Mouse (Mus musculus) adrenal gland, adult (tissue): ENCODE data around the gene Sfxn2.

ENCODE experiments used
- DNase-seq, 2 experiments: peaks; one replicate each; pipeline ENCODE4 v3.0.0; 2022 to 2023; ENCODE audit warnings: low spot score in 1 of 2; ENCODE audit not compliant: inconsistent age in 2 of 2

The Sfxn2 gene

GRCm38 (mm10) chr19:46572951-46573937 is at the start of gene Sfxn2, which contains the start of gene Arl3:
Sfxn2 (plus strand) TSS chr19:46573365.
Arl3 (minus strand) TSS chr19:46573198.
- peak; percentile 96 to 97 for DNase-seq

GRCm38 (mm10) chr19:46523480-46524151 is 49.5 kb upstream of the Sfxn2 start:
- peak; percentile 83 to 85 for DNase-seq

DNA sequence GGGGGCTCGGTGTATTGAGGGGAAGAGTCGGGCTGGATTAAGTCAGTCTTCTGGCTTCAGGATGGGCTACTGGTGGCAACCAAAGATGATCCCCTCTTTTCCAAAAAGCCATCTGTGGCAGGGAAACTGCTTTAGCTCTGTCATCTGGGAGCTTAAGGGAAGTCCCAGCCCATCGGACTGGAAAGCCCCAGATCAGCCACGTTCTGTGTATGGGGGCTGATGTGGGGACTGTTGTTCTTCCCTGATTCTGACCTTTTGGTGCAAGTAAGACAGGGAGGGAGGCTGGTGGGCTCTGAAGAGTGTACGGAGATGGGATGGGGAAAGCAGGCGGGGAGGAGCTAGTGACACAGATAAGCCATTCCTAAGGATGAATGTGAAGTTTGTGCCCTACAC is 49.0 kb upstream of the Sfxn2 start:
- no peak for DNase-seq

DNA sequence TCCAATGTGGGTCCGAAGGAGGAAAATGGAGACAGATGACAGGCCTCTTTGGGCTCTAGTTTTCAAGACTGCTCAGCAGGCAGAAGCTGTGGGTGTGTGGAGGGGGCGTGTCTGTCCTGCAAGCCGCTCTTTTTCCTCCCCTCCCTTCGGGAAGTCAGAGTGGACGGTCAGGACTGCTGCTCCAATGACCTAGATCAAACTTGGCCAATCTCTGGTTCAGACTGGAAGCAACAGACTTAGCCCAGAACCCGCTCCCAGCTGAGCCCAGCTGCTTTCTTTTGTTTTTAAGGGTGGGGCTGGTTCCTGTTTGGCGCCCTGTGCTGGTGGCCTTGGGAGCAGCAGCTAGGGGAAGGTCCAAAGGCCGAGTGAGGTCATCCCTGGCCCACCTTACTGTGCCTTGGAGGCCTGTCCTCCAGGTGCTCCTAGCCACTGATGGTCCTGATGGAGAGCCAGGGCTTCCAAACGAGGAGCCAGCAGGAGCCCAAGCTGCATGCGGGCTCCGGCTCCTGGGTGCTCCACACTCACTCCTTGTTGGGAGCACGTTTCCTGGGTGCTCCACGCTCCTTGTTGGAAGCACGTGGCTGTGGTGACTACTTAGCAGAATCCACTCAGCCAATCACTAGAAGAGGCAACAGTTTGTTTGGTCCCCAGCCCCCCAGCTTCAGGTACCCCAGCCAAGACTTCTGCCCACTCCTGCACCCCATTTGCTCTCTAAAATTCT is 48.4 kb upstream of the Sfxn2 start:
- DNase-seq, result peak; percentile 78 to 87

GRCm38 (mm10) chr19:46525691-46526631 is 47.2 kb upstream of the Sfxn2 start:
- DNase-seq, result peak; percentile 45 to 68

DNA sequence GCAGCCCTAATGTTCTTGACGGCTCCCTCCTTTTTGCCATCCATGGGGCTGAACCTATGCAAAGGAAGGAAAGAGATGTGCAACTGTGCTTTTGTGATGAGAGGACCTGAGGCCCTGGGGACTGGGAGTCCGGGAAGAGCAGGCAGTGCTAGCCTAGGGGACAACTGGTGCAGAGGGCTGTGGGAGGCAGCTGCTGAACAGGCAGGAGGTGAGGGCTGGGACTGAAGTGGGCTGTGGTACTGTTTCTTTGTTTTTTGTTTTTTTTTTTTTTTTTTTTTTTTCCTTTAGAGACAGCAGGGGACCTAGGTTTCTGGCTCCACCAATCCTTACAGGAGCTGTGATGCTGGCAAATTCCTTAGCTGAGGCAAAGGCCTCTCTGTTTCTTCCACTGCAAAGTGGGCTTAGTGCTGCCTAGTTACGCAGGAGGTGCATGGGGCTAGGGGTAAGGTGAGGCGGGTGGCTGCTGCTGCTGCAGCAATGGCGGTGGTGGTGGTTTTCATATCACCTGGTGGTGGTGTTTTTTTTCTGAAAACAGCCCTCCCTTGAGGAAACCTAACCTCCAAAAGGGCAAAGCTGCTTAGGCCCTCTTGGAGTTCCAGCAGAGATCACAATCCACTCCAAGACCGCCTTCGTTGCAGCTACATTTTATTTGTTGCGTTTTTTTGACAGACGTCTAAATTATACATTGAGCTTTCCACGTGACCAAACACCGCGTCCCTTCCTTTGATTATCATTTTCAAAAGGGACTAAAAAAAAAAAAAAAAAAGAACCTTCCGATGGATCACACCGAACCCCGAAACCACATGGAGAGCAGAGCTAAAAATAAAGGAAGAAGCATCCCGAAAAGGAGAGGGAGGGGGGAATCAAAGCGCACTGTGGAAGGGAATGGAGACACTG is 45.3 kb upstream of the Sfxn2 start:
- DNase-seq, result peak in 1 of 2 experiments; percentile 15

GRCm38 (mm10) chr19:46528529-46529213 is 44.5 kb upstream of the Sfxn2 start:
- DNase-seq, result peak; percentile 86 to 95

DNA sequence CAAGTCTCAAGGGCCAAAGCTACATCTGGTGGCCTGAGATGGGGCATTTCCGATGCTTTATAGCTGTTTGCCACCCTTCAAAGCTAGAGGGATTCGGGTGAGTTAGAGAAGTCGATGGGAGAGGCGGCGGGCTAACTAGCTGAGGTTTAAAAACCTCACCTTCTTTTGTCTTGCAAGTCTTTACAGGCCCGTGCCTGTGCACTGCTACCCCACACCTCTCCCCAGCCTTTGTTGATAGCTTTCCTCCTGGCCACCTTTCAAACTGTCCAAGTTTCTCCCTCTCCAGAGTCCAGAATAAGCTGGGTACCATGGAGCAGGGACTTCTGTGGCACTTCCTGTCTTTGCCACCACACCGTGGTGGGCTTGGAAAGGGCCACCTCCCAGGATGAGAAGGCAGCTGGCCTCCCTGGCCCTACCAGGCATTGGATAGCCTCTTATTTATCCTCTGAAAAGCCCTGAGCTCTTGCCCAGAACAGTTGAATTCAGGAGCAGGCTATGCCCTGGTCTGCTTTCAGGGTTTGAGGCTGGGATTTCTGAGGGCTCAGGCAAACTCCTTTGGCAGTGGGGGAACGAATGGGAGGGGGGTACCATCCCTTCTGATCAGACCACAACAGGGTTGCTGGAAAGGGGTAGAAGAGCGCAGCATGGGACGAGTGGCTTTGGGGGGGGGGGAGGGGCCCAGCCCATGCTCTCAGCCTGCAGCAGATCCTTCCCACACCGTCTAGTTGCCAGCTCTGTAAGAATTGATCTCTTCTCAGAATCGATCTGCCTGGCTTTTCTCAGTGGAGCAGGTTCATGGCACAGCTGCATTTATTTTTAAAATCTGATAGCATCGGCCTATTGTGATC is 43.3 kb upstream of the Sfxn2 start:
- DNase-seq, result peak; percentile 16 to 59

DNA sequence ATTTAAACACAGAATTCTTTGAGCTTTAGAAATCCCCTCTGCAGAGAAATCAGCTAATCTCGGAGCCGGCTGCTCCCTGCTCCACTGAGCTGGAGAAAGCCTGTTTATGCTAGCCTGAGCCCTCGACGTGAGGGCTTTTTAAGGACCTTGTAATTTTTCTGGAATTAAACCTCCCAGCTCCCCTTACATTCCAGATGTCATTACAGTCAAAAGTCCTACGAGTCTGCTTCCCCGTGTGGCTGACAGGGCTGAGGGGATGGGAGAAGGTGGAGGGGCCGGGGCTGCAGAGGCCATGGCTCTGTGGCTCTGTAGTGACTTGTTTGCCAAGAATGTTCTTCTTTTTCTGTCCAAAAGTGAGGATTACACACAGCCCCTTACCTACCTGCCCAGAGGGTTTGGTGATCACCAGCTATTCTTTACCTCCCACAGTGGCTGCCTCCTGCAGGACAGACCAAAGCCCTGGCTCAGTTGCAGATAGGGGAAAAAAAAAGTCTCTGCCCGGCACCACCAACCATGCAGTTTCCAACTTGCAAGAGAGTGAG is 42.6 kb upstream of the Sfxn2 start:
- peak; percentile 18 to 43 for DNase-seq

- peak; percentile 50 to 73 for DNase-seq
These were observed 41.8 kb upstream of the Sfxn2 start for GRCm38 (mm10) chr19:46531071-46532030.

GRCm38 (mm10) chr19:46532031-46532688 is 41.0 kb upstream of the Sfxn2 start:
- peak; percentile 50 to 73 for DNase-seq

- no peak for DNase-seq
These were observed 40.1 kb upstream of the Sfxn2 start for GRCm38 (mm10) chr19:46533066-46533465.

DNA sequence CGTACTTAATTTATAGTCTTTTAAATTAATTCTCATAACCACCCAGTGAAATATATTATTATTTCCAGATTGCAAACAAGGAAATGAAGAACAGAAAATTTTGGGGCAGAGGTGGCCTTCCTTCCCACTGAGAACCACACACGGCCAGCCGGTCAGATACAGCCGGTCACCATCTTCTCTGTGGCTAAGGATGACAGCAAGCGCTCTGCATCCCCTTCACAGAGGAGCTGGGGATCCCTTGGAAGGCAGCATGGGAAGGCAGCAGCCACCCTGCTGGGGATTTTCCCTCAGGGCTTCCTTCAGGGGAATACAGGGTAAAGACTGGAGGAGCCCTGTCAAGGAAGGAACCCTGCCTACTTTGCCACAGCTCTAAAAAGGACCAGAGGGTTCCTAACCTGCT is 39.6 kb upstream of the Sfxn2 start:
- DNase-seq, result no peak

DNA sequence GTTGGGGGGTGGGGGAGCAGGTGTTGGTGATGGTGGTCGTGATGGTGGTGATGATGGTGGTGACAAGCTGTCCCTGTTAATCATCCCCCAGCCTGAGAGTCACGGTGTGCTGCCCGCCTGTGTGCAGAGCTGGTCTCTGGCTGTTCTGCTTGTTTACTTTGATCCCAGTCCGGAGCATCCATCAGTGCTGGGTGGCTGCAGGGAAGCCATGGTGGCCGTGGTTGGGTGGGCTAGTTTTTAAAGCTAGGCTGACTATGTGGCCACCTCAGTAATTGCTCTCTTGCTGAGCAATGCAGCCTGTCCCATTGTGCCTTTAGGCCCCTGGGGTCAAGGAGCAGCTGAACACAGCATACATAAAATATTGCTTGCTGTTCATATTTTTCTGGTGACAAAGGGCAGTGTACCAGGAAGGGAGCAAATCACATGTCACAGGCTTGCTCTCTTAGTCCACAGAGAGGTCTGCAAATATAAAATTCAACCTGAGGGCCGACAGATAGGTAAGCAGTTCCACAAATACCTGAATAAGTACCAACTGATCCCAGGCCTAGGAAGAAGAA is 38.5 kb upstream of the Sfxn2 start:
- DNase-seq, result no peak

- DNase-seq, result no peak
These were observed 35.8 kb upstream of the Sfxn2 start for GRCm38 (mm10) chr19:46537357-46537756.
